Mouse (Mus musculus): ENCODE results near the gene Ntm.

GRCm38 (mm10) chr9:29776030-29776429 is 186.9 kb downstream of the Ntm start:
- TF ChIP-seq EP300 (IDR thresholded peaks at IDR 0.05) (no peak), CTCF (IDR thresholded peaks at IDR 0.05) (no peak)
